Mouse (Mus musculus) ZHBTc4 (cell line): ENCODE data around the gene St3gal4.
"Not testable (repeated sequence)": the region's sequence is repeated elsewhere in the genome, so short reads cannot be mapped to it uniquely, and the experiment has no call there.

Experiments
- DNase-seq: peaks from one replicate; pipeline ENCODE4 v3.0.0-alpha.2; 2011; ENCODE audit warnings: low read depth, low spot score

St3gal4 gene

GRCm38 (mm10) chr9:35119168-35119567, at the start of gene St3gal4:
Gene St3gal4, minus strand, starts transcription at chr9:35119268.
- no peak for DNase-seq

GRCm38 (mm10) chr9:35166798-35167635, 47.9 kb upstream of the St3gal4 start:
- no peak for DNase-seq

GRCm38 (mm10) chr9:35166144-35166797, 47.2 kb upstream of the St3gal4 start:
- peak; percentile 36 for DNase-seq

- DNase-seq, result no peak
Observed at GRCm38 (mm10) chr9:35164142-35164874, 45.2 kb upstream of the St3gal4 start.

GRCm38 (mm10) chr9:35163011-35163690, 44.1 kb upstream of the St3gal4 start:
- DNase-seq, result no peak

- no peak for DNase-seq
Observed at GRCm38 (mm10) chr9:35161721-35162120, 42.7 kb upstream of the St3gal4 start.

- no peak for DNase-seq
Observed at GRCm38 (mm10) chr9:35160662-35161061, 41.6 kb upstream of the St3gal4 start.

- no peak for DNase-seq
Observed at GRCm38 (mm10) chr9:35158477-35158876, 39.4 kb upstream of the St3gal4 start.

GRCm38 (mm10) chr9:35156862-35157261, 37.8 kb upstream of the St3gal4 start:
- no peak for DNase-seq

GRCm38 (mm10) chr9:35156002-35156710, 37.1 kb upstream of the St3gal4 start:
- DNase-seq, result no peak

GRCm38 (mm10) chr9:35152923-35153322, 33.9 kb upstream of the St3gal4 start:
- DNase-seq, result no peak

- not testable (repeated sequence) for DNase-seq
Observed at GRCm38 (mm10) chr9:35148822-35149221, 29.8 kb upstream of the St3gal4 start.

- peak; percentile 88 for DNase-seq
Observed at GRCm38 (mm10) chr9:35147261-35147660, 28.2 kb upstream of the St3gal4 start.

GRCm38 (mm10) chr9:35145829-35146228, 26.8 kb upstream of the St3gal4 start:
- DNase-seq, result no peak

- DNase-seq, result no peak
Observed at GRCm38 (mm10) chr9:35145118-35145517, 26.1 kb upstream of the St3gal4 start.

- DNase-seq, result no peak
Observed at GRCm38 (mm10) chr9:35142221-35142620, 23.2 kb upstream of the St3gal4 start.

- DNase-seq, result no peak
Observed at GRCm38 (mm10) chr9:35139231-35139744, 20.2 kb upstream of the St3gal4 start.

- DNase-seq, result no peak
Observed at GRCm38 (mm10) chr9:35138029-35138428, 19.0 kb upstream of the St3gal4 start.

GRCm38 (mm10) chr9:35135575-35135974, 16.5 kb upstream of the St3gal4 start:
- DNase-seq, result no peak

- no peak for DNase-seq
Observed at GRCm38 (mm10) chr9:35131637-35132397, 12.7 kb upstream of the St3gal4 start.
